ENCODE assay signal across 9 mouse cellular contexts in genomic region chr11:50931021-50931420, GRCm38 (mm10). TPM values are rescaled to one million over a fixed set of nuclear protein-coding genes. Genes with fewer than 3 reads are reported as not detected.
A peak's percentile ranks its signal among the peaks of the same experiment; 100 is the strongest.
DNase-seq lines count a peak whose midpoint lies in the region; ATAC-seq lines count a peak whose summit lies in the region.
"Had no signal": no experiment of that assay in that cellular context is flagged by ENCODE, and none has a peak within 500 bp of the region (broad histone marks: within the 10 kb centered on the region; RNA-seq: fewer than 3 reads in every experiment).

No protein-coding gene starts in this region.

- H3K4me1 ChIP-seq in heart, embryonic 14.5 days (ENCODE audit: control insufficient read depth in 2 of 2, insufficient read depth in 2 of 2, low read length in 2 of 2) = peaks cover 5 to 9% of the 10 kb centered on the region in 2 experiments; a peak in 1 of 4 replicates
- H3K4me1 ChIP-seq in forebrain, embryonic 14.5 days (ENCODE audit: control insufficient read depth, insufficient read depth, low read length) = 0 out of 2 replicates have a peak, but pooled peaks cover 2% of the 10 kb centered on the region
- H3K4me1 ChIP-seq in liver, embryonic 11.5 days (replicated peaks; ENCODE audit: control insufficient read depth, insufficient read depth, low read length) = peaks cover 6% of the 10 kb centered on the region; the same call in 1 of the 2 replicates
- H3K4me1 ChIP-seq in stomach, embryonic 15.5 days = peaks cover 9% of the 10 kb centered on the region; the same call in 1 of the 2 replicates

- H3K9me3 ChIP-seq in heart, embryonic 14.5 days (ENCODE audit: control insufficient read depth, low read length) = no peaks in the 10 kb centered on the region
- no peaks in the 10 kb centered on the region for H3K9me3 ChIP-seq in forebrain, embryonic 14.5 days (replicated peaks; ENCODE audit: control insufficient read depth, low read length)
- H3K9me3 ChIP-seq in liver, embryonic 11.5 days (ENCODE audit: control insufficient read depth, low read length) = no peaks in the 10 kb centered on the region
- H3K9me3 ChIP-seq in stomach, embryonic 15.5 days = no peaks in the 10 kb centered on the region

- peak overlapping the region; percentile 84 for H3K9ac ChIP-seq in heart, embryonic 14.5 days (ENCODE audit: low read length)
- H3K9ac ChIP-seq in forebrain, embryonic 14.5 days (ENCODE audit: low read length) = peak overlapping the region; percentile 74
- peak overlapping the region; percentile 64 for H3K9ac ChIP-seq in liver, embryonic 11.5 days (ENCODE audit: low read depth, low read length)
- peak overlapping the region; percentile 57 for H3K9ac ChIP-seq in stomach, embryonic 15.5 days

- peak; percentile 46; the same call in 1 of the 2 replicates for ATAC-seq in heart, embryonic 14.5 days (ENCODE audit: insufficient number of reproducible peaks, insufficient read depth, low FRiP score, low read depth)
- peak; percentile 57 for ATAC-seq in forebrain, embryonic 14.5 days
- peak; percentile 61 for ATAC-seq in liver, embryonic 11.5 days (replicated peaks; ENCODE audit: low FRiP score)
- ATAC-seq in stomach, embryonic 15.5 days (ENCODE audit: insufficient read depth, low FRiP score, low read depth) = peak; percentile 62

- 2% methylated on average over 16 of the region's 16 CpGs for WGBS in heart, embryonic 14.5 days
- 2% methylated on average over 16 of the region's 16 CpGs for WGBS in forebrain, embryonic 14.5 days
- 1% methylated on average over 16 of the region's 16 CpGs for WGBS in liver, embryonic 11.5 days
- WGBS in stomach, embryonic 15.5 days = 1% methylated on average over 16 of the region's 16 CpGs

- intact Hi-C loops in gastrocnemius, postnatal 36 days (cut with DNase I) = loop anchor here (1.0 to 5.0 kb wide), 2 partner anchors 104 to 128 kb away; partner anchors contain the start of genes Zfp354a and Zfp354c

- H3K27me3 ChIP-seq in heart, embryonic 14.5 days (ENCODE audit: control insufficient read depth, insufficient read depth, low read length) = peaks cover 6% of the 10 kb centered on the region
- no peaks in the 10 kb centered on the region for H3K27me3 ChIP-seq in forebrain, embryonic 14.5 days (replicated peaks; ENCODE audit: control insufficient read depth, insufficient read depth, low read length)
- H3K27me3 ChIP-seq in liver, embryonic 11.5 days (replicated peaks; ENCODE audit: control insufficient read depth, insufficient read depth, low read length) = peaks cover 8% of the 10 kb centered on the region
- H3K27me3 ChIP-seq in stomach, embryonic 15.5 days (replicated peaks) = no peaks in the 10 kb centered on the region

- no peak for DNase-seq in heart, adult 18-20 months
- peak; percentile 8 for DNase-seq in adipocyte (ENCODE audit: low spot score)
- no peak for DNase-seq in forebrain, embryonic 14.5 days (ENCODE audit: low spot score)
- no peak for DNase-seq in liver, embryonic 11.5 days (ENCODE audit: low spot score)
- no peak for DNase-seq in frontal cortex, postnatal 36 days (ENCODE audit: low spot score in 2 of 2)
- no peak for DNase-seq in gastrocnemius, postnatal 36 days

- no peaks in the 10 kb centered on the region for H3K36me3 ChIP-seq in heart, embryonic 14.5 days (ENCODE audit: control insufficient read depth, insufficient read depth, low read length)
- no peaks in the 10 kb centered on the region for H3K36me3 ChIP-seq in forebrain, embryonic 14.5 days (ENCODE audit: control insufficient read depth, insufficient read depth, low read length)
- H3K36me3 ChIP-seq in liver, embryonic 11.5 days (ENCODE audit: control insufficient read depth, insufficient read depth, low read length) = no peaks in the 10 kb centered on the region
- H3K36me3 ChIP-seq in stomach, embryonic 15.5 days = no peaks in the 10 kb centered on the region

- H3K27ac ChIP-seq in heart, embryonic 14.5 days (replicated peaks in 1 of 2; ENCODE audit: control insufficient read depth in 1 of 2, insufficient read depth in 1 of 2, low read depth in 2 of 2, low read length in 2 of 2) = peak overlapping the region in 1 of 2 experiments; percentile 11; a peak in 1 of 4 replicates
- 0 out of 2 replicates have a peak overlapping the region, but pooled peaks have one; percentile 36 for H3K27ac ChIP-seq in forebrain, embryonic 14.5 days (ENCODE audit: low read depth, low read length)
- H3K27ac ChIP-seq in liver, embryonic 11.5 days (ENCODE audit: low read depth, low read length) = no peak overlapping the region
- 0 out of 2 replicates have a peak overlapping the region, but pooled peaks have one; percentile 9 for H3K27ac ChIP-seq in stomach, embryonic 15.5 days

- peak overlapping the region; percentile 80 to 86 for H3K4me3 ChIP-seq in heart, embryonic 14.5 days (ENCODE audit: control insufficient read depth in 1 of 2, insufficient read depth in 1 of 2, low read depth in 1 of 2, low read length in 2 of 2)
- H3K4me3 ChIP-seq in forebrain, embryonic 14.5 days (ENCODE audit: low read depth, low read length) = peak overlapping the region; percentile 56
- H3K4me3 ChIP-seq in liver, embryonic 11.5 days (ENCODE audit: low read depth, low read length) = peak overlapping the region; percentile 70
- peak overlapping the region; percentile 75 for H3K4me3 ChIP-seq in stomach, embryonic 15.5 days (replicated peaks)

- peak overlapping the region; percentile 98 for H3K4me2 ChIP-seq in heart, embryonic 14.5 days (ENCODE audit: low read length)
- peak overlapping the region; percentile 70 for H3K4me2 ChIP-seq in forebrain, embryonic 14.5 days (ENCODE audit: low read length)
- peak overlapping the region; percentile 98 for H3K4me2 ChIP-seq in liver, embryonic 11.5 days
- peak overlapping the region; percentile 96 for H3K4me2 ChIP-seq in stomach, embryonic 15.5 days

RNA-seq across cellular contexts. Expression of gene Zfp354b, which starts 0.4 kb away (rescaled TPM):
- polyA plus RNA-seq in heart, embryonic 14.5 days (2014; fragmentation: Nextera tagmentation; extraction: Ambion mirVana) = 0.77 TPM in 2 replicates
- 1 to 10 TPM; 1.5 to 1.8 TPM for total RNA-seq in heart, adult 18-20 months (2021)
- polyA plus RNA-seq in forebrain, embryonic 14.5 days (2014; fragmentation: Nextera tagmentation; extraction: Ambion mirVana) = 3.2 and 4.3 TPM in 2 replicates
- 0.47 and 0.51 TPM in 2 replicates for polyA plus RNA-seq in liver, embryonic 11.5 days (2014; fragmentation: Nextera tagmentation; extraction: Ambion mirVana)
- polyA plus RNA-seq in stomach, embryonic 15.5 days (2015; fragmentation: Nextera tagmentation; extraction: Ambion mirVana) = 1.0 and 1.3 TPM in 2 replicates
- total RNA-seq in gastrocnemius, postnatal 36 days (2021) = 1 to 10 TPM; 1.9 to 2.1 TPM

RNA-seq across cellular contexts. Expression of gene 4933414I15Rik, which starts 12.5 kb away (rescaled TPM):
- not detected in 2 replicates for polyA plus RNA-seq in heart, embryonic 14.5 days (2014; fragmentation: Nextera tagmentation; extraction: Ambion mirVana)
- total RNA-seq in heart, adult 18-20 months (2021) = not detected
- not detected in 2 replicates for polyA plus RNA-seq in forebrain, embryonic 14.5 days (2014; fragmentation: Nextera tagmentation; extraction: Ambion mirVana)
- polyA plus RNA-seq in liver, embryonic 11.5 days (2014; fragmentation: Nextera tagmentation; extraction: Ambion mirVana) = not detected in 2 replicates
- not detected in 2 replicates for polyA plus RNA-seq in stomach, embryonic 15.5 days (2015; fragmentation: Nextera tagmentation; extraction: Ambion mirVana)
- not detected for total RNA-seq in gastrocnemius, postnatal 36 days (2021)
- total RNA-seq: layer of hippocampus, postnatal 25 days had no signal

RNA-seq across cellular contexts. Expression of gene Zfp2, which starts 15.1 kb away (rescaled TPM):
- 7.0 and 7.8 TPM in 2 replicates for polyA plus RNA-seq in heart, embryonic 14.5 days (2014; fragmentation: Nextera tagmentation; extraction: Ambion mirVana)
- total RNA-seq in heart, adult 18-20 months (2021) = 1 to 10 TPM; 3.0 to 3.1 TPM
- polyA plus RNA-seq in forebrain, embryonic 14.5 days (2014; fragmentation: Nextera tagmentation; extraction: Ambion mirVana) = 51.0 and 57.0 TPM in 2 replicates
- 10.0 and 10.6 TPM in 2 replicates for polyA plus RNA-seq in liver, embryonic 11.5 days (2014; fragmentation: Nextera tagmentation; extraction: Ambion mirVana)
- polyA plus RNA-seq in stomach, embryonic 15.5 days (2015; fragmentation: Nextera tagmentation; extraction: Ambion mirVana) = 9.5 and 11.0 TPM in 2 replicates
- total RNA-seq in gastrocnemius, postnatal 36 days (2021) = 1 to 10 TPM; 2.8 to 3.3 TPM

RNA-seq across cellular contexts. Expression of gene Prop1, which starts 22.5 kb away (rescaled TPM):
- polyA plus RNA-seq in heart, embryonic 14.5 days (2014; fragmentation: Nextera tagmentation; extraction: Ambion mirVana) = not detected in 2 replicates
- not detected for total RNA-seq in heart, adult 18-20 months (2021)
- polyA plus RNA-seq in forebrain, embryonic 14.5 days (2014; fragmentation: Nextera tagmentation; extraction: Ambion mirVana) = not detected in 2 replicates
- not detected in 2 replicates for polyA plus RNA-seq in liver, embryonic 11.5 days (2014; fragmentation: Nextera tagmentation; extraction: Ambion mirVana)
- not detected in 2 replicates for polyA plus RNA-seq in stomach, embryonic 15.5 days (2015; fragmentation: Nextera tagmentation; extraction: Ambion mirVana)
- total RNA-seq in gastrocnemius, postnatal 36 days (2021) = not detected
- total RNA-seq: layer of hippocampus, postnatal 25 days had no signal

RNA-seq across cellular contexts. Expression of gene Olfr1378, which starts 35.3 kb away (rescaled TPM):
- polyA plus RNA-seq in heart, embryonic 14.5 days (2014; fragmentation: Nextera tagmentation; extraction: Ambion mirVana) = not detected in 2 replicates
- not detected for total RNA-seq in heart, adult 18-20 months (2021)
- not detected in 2 replicates for polyA plus RNA-seq in forebrain, embryonic 14.5 days (2014; fragmentation: Nextera tagmentation; extraction: Ambion mirVana)
- not detected in 2 replicates for polyA plus RNA-seq in liver, embryonic 11.5 days (2014; fragmentation: Nextera tagmentation; extraction: Ambion mirVana)
- not detected in 2 replicates for polyA plus RNA-seq in stomach, embryonic 15.5 days (2015; fragmentation: Nextera tagmentation; extraction: Ambion mirVana)
- total RNA-seq in gastrocnemius, postnatal 36 days (2021) = not detected
- total RNA-seq: layer of hippocampus, postnatal 25 days had no signal
